Mouse (Mus musculus): Measurements from ENCODE around the gene Vmn2r38. TPM values are rescaled to one million over a fixed set of nuclear protein-coding genes. Genes with fewer than 3 reads are reported as not detected.
"Not testable (repeated sequence)": the region's sequence is repeated elsewhere in the genome, so short reads cannot be mapped to it uniquely, and the experiment has no call there.

The Vmn2r38 gene
- polyA plus RNA-seq (2014; fragmentation: Nextera tagmentation; extraction: Ambion mirVana), result not detected in 2 replicates

GRCm38 (mm10) chr7:9097781-9098180 lies at the start of gene Vmn2r38:
Gene Vmn2r38, minus strand, starts transcription at chr7:9097881.
- H3K4me1 ChIP-seq (ENCODE audit: control insufficient read depth in 2 of 2, insufficient read depth in 2 of 2, low read length in 2 of 2); H3K9ac ChIP-seq (ENCODE audit: low read length); H3K27me3 ChIP-seq (ENCODE audit: control insufficient read depth, insufficient read depth, low read length); H3K27ac ChIP-seq (replicated peaks in 1 of 2; ENCODE audit: control insufficient read depth in 1 of 2, insufficient read depth in 1 of 2, low read depth in 2 of 2, low read length in 2 of 2); H3K4me3 ChIP-seq (ENCODE audit: control insufficient read depth in 1 of 2, insufficient read depth in 1 of 2, low read depth in 1 of 2, low read length in 2 of 2); H3K9me3 ChIP-seq (ENCODE audit: control insufficient read depth, low read length); H3K36me3 ChIP-seq (ENCODE audit: control insufficient read depth, insufficient read depth, low read length); ATAC-seq (ENCODE audit: insufficient number of reproducible peaks, insufficient read depth, low FRiP score, low read depth); H3K4me2 ChIP-seq (ENCODE audit: low read length): not testable (repeated sequence)

GRCm38 (mm10) chr7:9065353-9065752 lies 32.3 kb downstream of the Vmn2r38 start:
- not testable (repeated sequence) for H3K9me3 ChIP-seq (ENCODE audit: control insufficient read depth, low read length); H3K4me1 ChIP-seq (ENCODE audit: control insufficient read depth in 2 of 2, insufficient read depth in 2 of 2, low read length in 2 of 2); ATAC-seq (ENCODE audit: insufficient number of reproducible peaks, insufficient read depth, low FRiP score, low read depth); H3K27me3 ChIP-seq (ENCODE audit: control insufficient read depth, insufficient read depth, low read length); H3K27ac ChIP-seq (replicated peaks in 1 of 2; ENCODE audit: control insufficient read depth in 1 of 2, insufficient read depth in 1 of 2, low read depth in 2 of 2, low read length in 2 of 2); H3K4me2 ChIP-seq (ENCODE audit: low read length); H3K4me3 ChIP-seq (ENCODE audit: control insufficient read depth in 1 of 2, insufficient read depth in 1 of 2, low read depth in 1 of 2, low read length in 2 of 2); H3K9ac ChIP-seq (ENCODE audit: low read length); H3K36me3 ChIP-seq (ENCODE audit: control insufficient read depth, insufficient read depth, low read length)
- WGBS, result 57% methylated on average over 4 of the region's 4 CpGs

GRCm38 (mm10) chr7:9030698-9031097 lies 67.0 kb downstream of the Vmn2r38 start, which contains the start of gene Vmn2r39:
Gene Vmn2r39, minus strand, starts transcription at chr7:9030798.
- not testable (repeated sequence) for H3K4me3 ChIP-seq (ENCODE audit: control insufficient read depth in 1 of 2, insufficient read depth in 1 of 2, low read depth in 1 of 2, low read length in 2 of 2); ATAC-seq (ENCODE audit: insufficient number of reproducible peaks, insufficient read depth, low FRiP score, low read depth); H3K4me2 ChIP-seq (ENCODE audit: low read length); H3K9me3 ChIP-seq (ENCODE audit: control insufficient read depth, low read length); H3K27me3 ChIP-seq (ENCODE audit: control insufficient read depth, insufficient read depth, low read length); H3K9ac ChIP-seq (ENCODE audit: low read length); H3K36me3 ChIP-seq (ENCODE audit: control insufficient read depth, insufficient read depth, low read length); H3K4me1 ChIP-seq (ENCODE audit: control insufficient read depth in 2 of 2, insufficient read depth in 2 of 2, low read length in 2 of 2); H3K27ac ChIP-seq (replicated peaks in 1 of 2; ENCODE audit: control insufficient read depth in 1 of 2, insufficient read depth in 1 of 2, low read depth in 2 of 2, low read length in 2 of 2)

Other genes with a start within 250 kb of the Vmn2r38 start
- gene Vmn2r40, start 166.4 kb downstream of the Vmn2r38 start, polyA plus RNA-seq (2014; fragmentation: Nextera tagmentation; extraction: Ambion mirVana), result not detected in 2 replicates
- not detected in 2 replicates for gene Vmn2r39, start 67.1 kb downstream of the Vmn2r38 start, polyA plus RNA-seq (2014; fragmentation: Nextera tagmentation; extraction: Ambion mirVana)
- gene Vmn2r37, start 125.8 kb upstream of the Vmn2r38 start, polyA plus RNA-seq (2014; fragmentation: Nextera tagmentation; extraction: Ambion mirVana), result not detected in 2 replicates

Data from heart, embryonic 14.5 days (tissue).